Mouse (Mus musculus) brown adipose tissue, adult 24 weeks (tissue): ENCODE measurements at regions not wholly inside any gene's neighbourhood (a gene's known extent, or its start where the extent isn't known, plus 50 kb on each side); places are given as distances from the start of the nearest gene placed in this dataset.
A peak's percentile ranks its signal among the peaks of the same experiment; 100 is the strongest.

Experiments used
- H3K27ac ChIP-seq: fragments of 200-500 bp; replicated peaks from 2 replicates; pipeline ENCODE4 v1.5.1; 2012; ENCODE audit warnings: low read depth, mild to moderate bottlenecking, low read length
- H3K4me1 ChIP-seq: fragments of 200-500 bp; 2 replicates; pipeline ENCODE4 v1.6.1; 2012; ENCODE audit warnings: low read length, mixed read lengths; ENCODE audit not compliant: control insufficient read depth, insufficient read depth, insufficient read length
- H3K4me3 ChIP-seq: fragments of 200-500 bp; 2 replicates; pipeline ENCODE4 v1.5.1; 2012; ENCODE audit warnings: low read depth, mild to moderate bottlenecking, low read length, moderate library complexity; ENCODE audit not compliant: insufficient read depth

DNA sequence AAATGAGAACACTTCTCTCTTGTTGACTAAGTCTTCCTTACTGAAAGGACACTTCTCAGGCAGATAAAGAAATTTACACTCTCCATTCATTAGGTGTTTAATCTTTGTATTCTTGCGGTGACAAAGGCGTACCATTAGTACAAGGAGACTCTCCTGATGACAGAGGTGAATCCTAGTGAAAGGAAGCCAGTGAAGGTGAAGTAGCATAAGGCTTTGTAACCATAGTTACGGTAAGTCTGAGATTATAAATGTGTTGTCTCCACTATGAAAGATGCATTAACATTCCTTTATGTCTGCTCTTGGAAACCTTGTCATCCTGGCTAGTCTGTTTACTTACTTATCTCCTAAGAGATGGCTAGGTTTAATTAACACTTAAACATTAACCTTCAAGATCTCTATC, 719.3 kb downstream of the Egfem1 start:
- Histone ChIP-seq H3K4me3 (no peak overlapping the region), H3K27ac (no peak overlapping the region), H3K4me1 (no peaks in the 10 kb centered on the region)

GRCm38 (mm10) chr3:29774365-29774764, 692.5 kb downstream of the Egfem1 start:
- no peak overlapping the region for H3K4me3 ChIP-seq
- H3K27ac ChIP-seq = no peak overlapping the region
- no peaks in the 10 kb centered on the region for H3K4me1 ChIP-seq

GRCm38 (mm10) chr3:29771194-29771593, 689.4 kb downstream of the Egfem1 start:
- H3K4me1 ChIP-seq = no peaks in the 10 kb centered on the region
- no peak overlapping the region for H3K4me3 ChIP-seq
- H3K27ac ChIP-seq = no peak overlapping the region

DNA sequence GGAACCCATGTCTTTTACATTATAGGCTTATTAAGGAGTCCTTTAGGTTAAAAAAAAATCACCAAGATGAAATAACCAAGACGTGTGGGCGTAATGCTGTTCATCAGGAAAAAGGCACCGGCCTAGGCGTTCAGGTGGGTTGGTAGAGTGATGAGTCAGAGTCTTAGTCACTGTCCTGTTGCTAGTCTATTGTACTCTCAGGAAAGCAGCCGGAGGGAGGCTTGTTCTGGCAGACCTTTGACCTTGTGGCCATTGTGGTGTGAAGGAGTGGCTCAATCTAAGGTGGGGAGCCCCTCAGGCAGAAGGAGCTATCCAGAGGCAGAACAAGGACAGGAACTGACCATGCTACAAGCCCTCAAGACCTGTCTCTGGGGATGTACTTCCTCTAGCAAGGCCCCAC, 686.8 kb downstream of the Egfem1 start:
- no peaks in the 10 kb centered on the region for H3K4me1 ChIP-seq
- no peak overlapping the region for H3K27ac ChIP-seq
- no peak overlapping the region for H3K4me3 ChIP-seq

DNA sequence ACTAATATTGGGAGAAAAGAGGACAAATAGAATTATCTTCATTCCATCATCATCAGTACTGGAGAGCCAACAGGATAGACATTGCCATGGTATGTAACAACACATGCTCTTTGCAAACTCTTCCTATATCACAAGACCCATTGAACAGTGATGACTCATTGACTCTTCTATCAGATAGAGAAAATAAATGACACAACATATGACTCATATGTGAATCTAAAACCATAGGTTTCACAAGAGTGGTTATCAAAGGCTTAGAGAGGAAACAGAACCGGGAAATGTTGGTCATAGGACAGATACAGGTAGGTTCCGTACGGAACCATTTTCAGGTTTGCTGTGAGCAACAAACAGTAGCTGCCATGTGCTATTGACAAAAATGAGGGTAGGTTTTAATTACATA, 682.2 kb downstream of the Egfem1 start:
- no peaks in the 10 kb centered on the region for H3K4me1 ChIP-seq
- no peak overlapping the region for H3K4me3 ChIP-seq
- H3K27ac ChIP-seq = no peak overlapping the region

DNA sequence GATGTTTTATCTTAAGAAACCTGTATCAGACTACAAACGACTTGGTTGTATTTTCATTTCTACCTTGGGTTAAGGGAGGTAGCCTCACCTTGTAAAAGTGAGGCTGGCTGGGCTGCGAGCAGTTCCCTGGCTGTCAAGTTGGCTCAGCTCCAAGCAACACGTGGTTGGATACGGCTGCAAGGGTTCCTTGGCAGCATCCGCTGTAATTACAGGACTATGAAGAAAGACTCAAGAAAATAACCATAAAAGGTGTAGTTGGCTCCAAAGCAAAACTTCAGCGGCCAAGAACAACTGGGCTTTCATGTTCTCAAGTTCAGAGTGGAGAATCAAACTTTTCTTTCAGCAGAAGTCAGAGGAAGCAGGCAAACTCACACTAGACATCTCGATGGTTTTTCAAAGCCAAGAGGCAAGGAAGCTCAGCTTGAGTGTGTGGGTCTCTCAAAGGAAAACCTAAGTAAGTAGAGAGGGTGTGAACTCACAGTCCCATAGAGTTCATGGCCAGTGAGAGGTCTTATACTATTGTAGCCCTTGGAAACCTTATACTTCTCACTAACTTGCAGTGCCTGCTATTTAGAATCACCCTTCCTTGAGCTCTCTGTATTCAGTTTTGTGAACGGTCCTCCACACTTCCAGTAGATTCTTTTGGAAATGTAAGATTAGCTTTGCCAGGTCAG, 676.1 kb downstream of the Egfem1 start:
- H3K27ac ChIP-seq = peak overlapping the region; percentile 57
- H3K4me3 ChIP-seq = no peak overlapping the region
- H3K4me1 ChIP-seq = no peaks in the 10 kb centered on the region
